Mouse (Mus musculus): Measurements from ENCODE around the gene Hsp90b1. TPM values are rescaled to one million over a fixed set of nuclear protein-coding genes. Genes with fewer than 3 reads are reported as not detected.

Hsp90b1 gene
- total and polyA plus RNA-seq, 3 experiments = 635 to 1,160 (median 799) TPM

DNA sequence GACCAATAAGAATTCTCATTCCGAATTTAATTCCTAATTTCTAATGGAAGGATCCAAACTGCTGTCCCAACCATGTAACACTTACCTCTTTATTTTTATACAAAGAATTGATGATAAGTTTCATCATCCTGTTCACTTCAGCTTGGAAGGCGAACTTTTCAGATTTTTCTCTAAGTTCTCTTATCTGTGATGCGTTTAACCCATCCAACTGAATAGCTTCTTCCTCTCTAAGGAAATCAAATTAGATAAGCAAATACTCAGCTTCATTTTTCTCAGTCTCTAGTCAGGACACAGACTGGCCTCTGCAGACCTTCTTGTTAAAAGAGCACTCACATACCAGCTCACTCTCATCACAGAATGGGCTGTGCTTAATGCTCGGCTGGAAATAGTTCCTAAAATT is 1.9 kb downstream of the Hsp90b1 start:
- Histone ChIP-seq H3K79me2 (replicated peaks; ENCODE audit: control insufficient read depth, extremely low read depth, insufficient read depth, poor library complexity, severe bottlenecking) (peaks cover 65% of the 10 kb centered on the region), H3K27me3 (replicated peaks) (no peaks in the 10 kb centered on the region), H3K27ac (ENCODE audit: insufficient read depth, low read depth) (no peak overlapping the region), H3K9me3 (replicated peaks; ENCODE audit: low read length) (no peaks in the 10 kb centered on the region), H3K36me3 (replicated peaks in 1 of 2; ENCODE audit: control insufficient read depth in 1 of 2, insufficient read depth in 1 of 2, low read length in 1 of 2) (peaks cover 51 to 60% of the 10 kb centered on the region in 2 experiments), H3K9ac (ENCODE audit: insufficient read depth, low read depth) (peak overlapping the region; percentile 94), H3K4me2 (ENCODE audit: insufficient read depth, low read depth, poor library complexity, severe bottlenecking) (peak overlapping the region; percentile 63), H3K4me3 (replicated peaks in 1 of 3; ENCODE audit: low read depth in 2 of 3, low read length in 2 of 3, poor library complexity in 1 of 3) (peak overlapping the region; percentile 93 to 99 (median 96)), H3K4me1 (ENCODE audit: control insufficient read depth in 1 of 2, insufficient read depth in 2 of 2) (peaks cover 12 to 39% of the 10 kb centered on the region in 2 experiments; a peak in 3 of 4 replicates)
- no peak for DNase-seq (ENCODE audit: extremely low read depth)
- TF ChIP-seq SIN3A (IDR thresholded peaks at IDR 0.05; ENCODE audit: low read length) = peak; percentile 74
- no peak for TF ChIP-seq ZKSCAN1 (IDR thresholded peaks at IDR 0.05; ENCODE audit: borderline replicate concordance, low read depth, low read length)
- dilution Hi-C loops (cut with MboI; ENCODE audit: extremely low pct_ligation_motif_present, extremely low pct_unique_long_range_greater_than_20kb, low sequenced_read_pairs) = no loop called here
- in situ Hi-C loops (cut with MboI; ENCODE audit: low pct_ligation_motif_present, low pct_unique_long_range_greater_than_20kb, low sequenced_read_pairs) = no loop called here

DNA sequence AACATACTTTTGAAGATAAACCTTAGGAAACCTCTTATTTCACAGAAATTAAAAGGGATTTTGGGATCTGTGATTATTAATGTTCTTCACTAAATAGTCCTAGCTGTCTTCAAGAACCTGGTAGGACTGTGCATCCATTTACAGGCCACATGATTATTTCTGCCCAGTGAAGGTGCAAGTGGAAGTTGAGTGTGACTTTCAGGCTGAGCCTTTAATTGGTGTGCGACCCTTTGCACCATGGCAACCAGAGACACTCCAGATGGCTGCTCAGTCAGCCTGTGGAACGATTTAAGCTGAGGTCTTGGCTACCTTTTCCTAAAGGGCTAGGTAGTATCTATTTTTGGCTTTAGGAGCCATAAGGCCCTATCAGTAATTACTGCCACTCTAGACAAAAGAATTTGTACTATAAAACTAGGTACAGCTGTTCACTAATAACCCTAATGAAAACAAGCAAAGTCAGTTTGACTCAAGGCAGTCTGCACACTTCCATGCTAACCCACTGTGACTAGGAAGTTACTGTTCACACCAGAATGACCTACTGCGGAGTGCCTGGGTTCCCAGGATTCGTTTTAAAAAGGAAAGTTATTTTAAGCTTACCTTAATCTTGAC is 2.9 kb downstream of the Hsp90b1 start:
- H3K27me3 ChIP-seq (replicated peaks) = no peaks in the 10 kb centered on the region
- no peaks in the 10 kb centered on the region for H3K9me3 ChIP-seq (replicated peaks; ENCODE audit: low read length)
- H3K4me2 ChIP-seq (ENCODE audit: insufficient read depth, low read depth, poor library complexity, severe bottlenecking) = peak overlapping the region; percentile 63
- no peak overlapping the region; the same call in 1 of the 2 replicates for H3K27ac ChIP-seq (ENCODE audit: insufficient read depth, low read depth)
- H3K36me3 ChIP-seq (replicated peaks in 1 of 2; ENCODE audit: control insufficient read depth in 1 of 2, insufficient read depth in 1 of 2, low read length in 1 of 2) = peaks cover 59 to 70% of the 10 kb centered on the region in 2 experiments
- dilution Hi-C loops (cut with MboI; ENCODE audit: extremely low pct_ligation_motif_present, extremely low pct_unique_long_range_greater_than_20kb, low sequenced_read_pairs) (no loop called here), in situ Hi-C loops (cut with MboI; ENCODE audit: low pct_ligation_motif_present, low pct_unique_long_range_greater_than_20kb, low sequenced_read_pairs) (no loop called here)
- TF ChIP-seq RCOR1 (conservative IDR thresholded peaks at IDR 0.05; ENCODE audit: low read depth, low read length) (no peak), MXI1 (IDR thresholded peaks at IDR 0.05; ENCODE audit: low read depth, low read length) (peak; percentile 75), CHD1 (IDR thresholded peaks at IDR 0.05; ENCODE audit: low read depth, low read length) (peak; percentile 93), POLR2A (IDR thresholded peaks at IDR 0.05; ENCODE audit: low read depth, low read length) (0 out of 2 replicates have a peak, but pooled peaks have one; percentile 28), SIN3A (IDR thresholded peaks at IDR 0.05; ENCODE audit: low read length) (peak; percentile 85), BHLHE40 (IDR thresholded peaks at IDR 0.05; ENCODE audit: low read depth, low read length) (no peak)
- peak overlapping the region; percentile 94; the same call in 1 of the 2 replicates for H3K9ac ChIP-seq (ENCODE audit: insufficient read depth, low read depth)
- peak overlapping the region; percentile 93 to 99 (median 96) for H3K4me3 ChIP-seq (replicated peaks in 1 of 3; ENCODE audit: low read depth in 2 of 3, low read length in 2 of 3, poor library complexity in 1 of 3)
- no peak for DNase-seq (ENCODE audit: extremely low read depth)
- peaks cover 73% of the 10 kb centered on the region for H3K79me2 ChIP-seq (replicated peaks; ENCODE audit: control insufficient read depth, extremely low read depth, insufficient read depth, poor library complexity, severe bottlenecking)
- H3K4me1 ChIP-seq (ENCODE audit: control insufficient read depth in 1 of 2, insufficient read depth in 2 of 2) = peaks cover 8 to 39% of the 10 kb centered on the region in 2 experiments; a peak in 3 of 4 replicates

DNA sequence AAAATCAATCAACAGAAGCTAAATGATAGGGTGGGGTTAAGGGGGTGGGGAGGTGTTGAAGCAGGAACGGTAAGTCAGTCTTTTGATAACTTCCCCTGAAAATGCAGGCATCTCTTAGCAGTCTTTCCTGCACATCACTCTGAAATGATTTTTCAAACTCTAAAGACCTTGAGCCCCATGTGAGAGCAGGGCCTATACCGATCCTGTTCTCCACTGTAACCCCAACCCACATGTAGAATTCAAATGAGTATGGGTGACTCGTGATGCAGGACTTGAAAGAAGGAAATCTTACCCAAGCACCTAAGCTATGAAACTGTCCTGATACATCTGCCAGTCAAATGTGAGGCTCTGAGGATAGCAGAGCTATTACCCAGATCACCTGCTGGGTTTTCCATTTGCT is 4.3 kb downstream of the Hsp90b1 start:
- Histone ChIP-seq H3K27me3 (replicated peaks) (no peaks in the 10 kb centered on the region), H3K27ac (ENCODE audit: insufficient read depth, low read depth) (peak overlapping the region; percentile 49; the same call in 1 of the 2 replicates), H3K4me1 (ENCODE audit: control insufficient read depth in 1 of 2, insufficient read depth in 2 of 2) (peaks cover 8 to 42% of the 10 kb centered on the region in 2 experiments; a peak in 3 of 4 replicates), H3K9ac (ENCODE audit: insufficient read depth, low read depth) (peak overlapping the region; percentile 83), H3K36me3 (replicated peaks in 1 of 2; ENCODE audit: control insufficient read depth in 1 of 2, insufficient read depth in 1 of 2, low read length in 1 of 2) (peaks cover 65 to 78% of the 10 kb centered on the region in 2 experiments), H3K4me2 (ENCODE audit: insufficient read depth, low read depth, poor library complexity, severe bottlenecking) (peak overlapping the region; percentile 98), H3K9me3 (replicated peaks; ENCODE audit: low read length) (no peaks in the 10 kb centered on the region), H3K79me2 (replicated peaks; ENCODE audit: control insufficient read depth, extremely low read depth, insufficient read depth, poor library complexity, severe bottlenecking) (peaks cover 78% of the 10 kb centered on the region), H3K4me3 (replicated peaks in 1 of 3; ENCODE audit: low read depth in 2 of 3, low read length in 2 of 3, poor library complexity in 1 of 3) (peak overlapping the region; percentile 59 to 99 (median 96))
- TF ChIP-seq RAD21 (IDR thresholded peaks at IDR 0.05; ENCODE audit: low read depth, low read length) (no peak), BHLHE40 (IDR thresholded peaks at IDR 0.05; ENCODE audit: low read depth, low read length) (no peak), ETS1 (conservative IDR thresholded peaks at IDR 0.05; ENCODE audit: low read depth, low read length) (no peak), USF2 (conservative IDR thresholded peaks at IDR 0.05; ENCODE audit: low read depth, low read length) (no peak), MYC (IDR thresholded peaks at IDR 0.05; ENCODE audit: low read depth, low read length) (no peak), MXI1 (IDR thresholded peaks at IDR 0.05; ENCODE audit: low read depth, low read length) (0 out of 2 replicates have a peak, but pooled peaks have one; percentile 61), SIN3A (IDR thresholded peaks at IDR 0.05; ENCODE audit: low read length) (peak; percentile 50; the same call in 1 of the 2 replicates), E2F4 (IDR thresholded peaks at IDR 0.05; ENCODE audit: insufficient replicate concordance, low read depth, low read length) (no peak), USF1 (IDR thresholded peaks at IDR 0.05; ENCODE audit: low read depth, low read length) (no peak), ZMIZ1 (IDR thresholded peaks at IDR 0.05; ENCODE audit: low read depth, low read length) (no peak), CTCF (conservative IDR thresholded peaks at IDR 0.05 in 1 of 2, IDR thresholded peaks at IDR 0.05 in 1 of 2; ENCODE audit: low read depth in 2 of 2, low read length in 2 of 2) (no peak), GABPA (IDR thresholded peaks at IDR 0.05; ENCODE audit: insufficient replicate concordance, low read depth, low read length) (no peak)
- no peak for DNase-seq (ENCODE audit: extremely low read depth)
- dilution Hi-C loops (cut with MboI; ENCODE audit: extremely low pct_ligation_motif_present, extremely low pct_unique_long_range_greater_than_20kb, low sequenced_read_pairs) (no loop called here), in situ Hi-C loops (cut with MboI; ENCODE audit: low pct_ligation_motif_present, low pct_unique_long_range_greater_than_20kb, low sequenced_read_pairs) (no loop called here)
